9 mouse cellular contexts compared by ENCODE assay signal in the genomic region with DNA sequence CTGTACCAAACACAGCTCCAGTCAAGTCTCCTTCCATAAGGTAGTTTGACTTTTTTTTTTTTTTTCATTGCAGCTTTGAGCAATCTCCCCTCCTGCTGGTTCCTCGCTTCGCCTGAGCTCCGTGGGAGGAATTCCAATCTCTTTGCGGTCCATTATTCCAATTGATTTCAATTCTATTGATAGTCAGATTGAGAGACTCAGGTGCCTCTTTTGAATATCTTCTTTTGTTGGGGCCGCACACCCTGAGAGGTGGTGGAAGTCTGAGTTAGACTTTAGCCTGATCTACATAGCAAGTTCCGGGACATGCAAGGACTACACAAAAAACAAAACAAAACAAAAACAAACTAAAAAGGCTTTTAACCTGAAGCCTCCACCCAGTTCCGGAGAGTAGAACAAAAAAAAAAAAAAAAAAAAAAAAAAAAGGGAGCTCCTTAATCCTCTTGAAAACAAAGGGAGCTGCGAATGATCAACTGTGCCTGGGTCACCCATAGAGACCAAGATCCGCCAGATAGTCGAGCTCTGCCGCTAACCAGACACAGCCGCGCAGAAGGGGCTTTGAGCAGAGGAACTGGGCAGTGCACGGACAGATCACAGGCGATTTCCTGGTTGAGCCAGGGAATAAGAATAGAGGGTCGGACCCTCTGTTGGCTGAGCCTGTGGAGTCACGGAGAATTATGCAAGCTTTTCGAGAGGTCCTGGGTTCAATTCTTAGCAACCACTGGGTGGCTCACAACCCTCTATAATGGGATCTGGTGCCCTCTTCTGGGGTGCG. TPM values are rescaled to one million over a fixed set of nuclear protein-coding genes. Genes with fewer than 3 reads are reported as not detected.
DNase-seq lines count a peak whose midpoint lies in the region; ATAC-seq and TF ChIP-seq lines count a peak whose summit lies in the region.
"Had no signal": no experiment of that assay in that cellular context is flagged by ENCODE, and none has a peak within 500 bp of the region (broad histone marks: within the 10 kb centered on the region; RNA-seq: fewer than 3 reads in every experiment).

No protein-coding gene starts in this region.

- no peak overlapping the region for H3K9ac ChIP-seq in intestine, postnatal 0 days (ENCODE audit: low read depth, low read length)
- no peak overlapping the region for H3K9ac ChIP-seq in stomach, embryonic 16.5 days (ENCODE audit: low read length)

- no peaks in the 10 kb centered on the region for H3K9me3 ChIP-seq in intestine, postnatal 0 days (ENCODE audit: control insufficient read depth)
- H3K9me3 ChIP-seq in stomach, embryonic 16.5 days (replicated peaks; ENCODE audit: control insufficient read depth, low read length): no peaks in the 10 kb centered on the region

- ATAC-seq in intestine, postnatal 0 days: no peak
- no peak for ATAC-seq in stomach, embryonic 16.5 days (ENCODE audit: insufficient read depth, low FRiP score)

- intact Hi-C loops in gastrocnemius, adult 2 months (cut with DNase I): no loop called here

- no peaks in the 10 kb centered on the region for H3K36me3 ChIP-seq in intestine, postnatal 0 days (ENCODE audit: control insufficient read depth, insufficient read depth)
- H3K36me3 ChIP-seq in stomach, embryonic 16.5 days (ENCODE audit: control insufficient read depth, insufficient read depth, low read length): no peaks in the 10 kb centered on the region

- no peak for DNase-seq in gastrocnemius, adult 2 months
- DNase-seq in gastrocnemius, adult 18-20 months (ENCODE audit: low spot score): no peak
- DNase-seq in thymus, postnatal 0 days (ENCODE audit: low spot score): peak; percentile 6
- DNase-seq in thymus, postnatal 10 days (ENCODE audit: low spot score in 2 of 2): no peak
- DNase-seq in urinary bladder, postnatal 10 days (ENCODE audit: low spot score): no peak
- no peak for DNase-seq in right cerebral cortex, postnatal 4 days
- DNase-seq: adrenal gland, postnatal 14 days had no signal

- H3K4me1 ChIP-seq in intestine, postnatal 0 days (replicated peaks; ENCODE audit: control insufficient read depth, insufficient read depth, low read length): no peaks in the 10 kb centered on the region
- H3K4me1 ChIP-seq in stomach, embryonic 16.5 days (ENCODE audit: control insufficient read depth, insufficient read depth, low read length): no peaks in the 10 kb centered on the region

- no peak overlapping the region for H3K27ac ChIP-seq in gastrocnemius, adult 2 months
- no peak overlapping the region for H3K27ac ChIP-seq in intestine, postnatal 0 days (ENCODE audit: low read depth, low read length)
- H3K27ac ChIP-seq in stomach, embryonic 16.5 days (ENCODE audit: low read length): no peak overlapping the region

- no peak for TF ChIP-seq CTCF in gastrocnemius, adult 2 months (IDR thresholded peaks at IDR 0.05)
- TF ChIP-seq CTCF in intestine, postnatal 0 days (IDR thresholded peaks at IDR 0.05; ENCODE audit: low read depth): peak; percentile 27; the same call in 1 of the 2 replicates

- 24% methylated on average over 19 of the region's 19 CpGs for WGBS in intestine, postnatal 0 days
- 19% methylated on average over 19 of the region's 19 CpGs for WGBS in stomach, embryonic 16.5 days

- no peaks in the 10 kb centered on the region for H3K27me3 ChIP-seq in intestine, postnatal 0 days (replicated peaks; ENCODE audit: control insufficient read depth, insufficient read depth, low read length)
- H3K27me3 ChIP-seq in stomach, embryonic 16.5 days (ENCODE audit: control insufficient read depth, insufficient read depth, low read length): no peaks in the 10 kb centered on the region

- H3K4me2 ChIP-seq in intestine, postnatal 0 days (replicated peaks; ENCODE audit: low read depth): peak overlapping the region; percentile 21; the same call in 1 of the 2 replicates
- no peak overlapping the region for H3K4me2 ChIP-seq in stomach, embryonic 16.5 days (ENCODE audit: low read depth, low read length)

- H3K4me3 ChIP-seq in gastrocnemius, adult 2 months: peak overlapping the region; percentile 38; the same call in 1 of the 2 replicates
- H3K4me3 ChIP-seq in intestine, postnatal 0 days (ENCODE audit: low read depth, low read length): peak overlapping the region; percentile 9; the same call in 1 of the 2 replicates
- 0 out of 2 replicates have a peak overlapping the region, but pooled peaks have one; percentile 5 for H3K4me3 ChIP-seq in stomach, embryonic 16.5 days (replicated peaks; ENCODE audit: low read length)

RNA-seq across cellular contexts. Expression of a gene that starts 25.7 kb away (rescaled TPM):
- 10 to 100 TPM; 16.0 to 17.8 TPM for total RNA-seq in gastrocnemius, adult 2 months (2021)
- total RNA-seq in gastrocnemius, adult 18-20 months (2021): 10 to 100 TPM; 14.0 to 16.4 TPM
- polyA plus RNA-seq in thymus, postnatal 0 days (2015; fragmentation: Nextera tagmentation; extraction: Ambion mirVana): 80.3 and 91.5 TPM in 2 replicates
- polyA plus RNA-seq in intestine, postnatal 0 days (2015; fragmentation: Nextera tagmentation; extraction: Ambion mirVana): 81.9 and 83.1 TPM in 2 replicates
- 52.3 and 55.6 TPM in 2 replicates for polyA plus RNA-seq in stomach, embryonic 16.5 days (2015; fragmentation: Nextera tagmentation; extraction: Ambion mirVana)
